Mouse (Mus musculus): ENCODE data around the gene Drd4. TPM values are rescaled to one million over a fixed set of nuclear protein-coding genes. Genes with fewer than 3 reads are reported as not detected.

The Drd4 gene
- polyA plus RNA-seq, 1 experiment = not detected

DNA sequence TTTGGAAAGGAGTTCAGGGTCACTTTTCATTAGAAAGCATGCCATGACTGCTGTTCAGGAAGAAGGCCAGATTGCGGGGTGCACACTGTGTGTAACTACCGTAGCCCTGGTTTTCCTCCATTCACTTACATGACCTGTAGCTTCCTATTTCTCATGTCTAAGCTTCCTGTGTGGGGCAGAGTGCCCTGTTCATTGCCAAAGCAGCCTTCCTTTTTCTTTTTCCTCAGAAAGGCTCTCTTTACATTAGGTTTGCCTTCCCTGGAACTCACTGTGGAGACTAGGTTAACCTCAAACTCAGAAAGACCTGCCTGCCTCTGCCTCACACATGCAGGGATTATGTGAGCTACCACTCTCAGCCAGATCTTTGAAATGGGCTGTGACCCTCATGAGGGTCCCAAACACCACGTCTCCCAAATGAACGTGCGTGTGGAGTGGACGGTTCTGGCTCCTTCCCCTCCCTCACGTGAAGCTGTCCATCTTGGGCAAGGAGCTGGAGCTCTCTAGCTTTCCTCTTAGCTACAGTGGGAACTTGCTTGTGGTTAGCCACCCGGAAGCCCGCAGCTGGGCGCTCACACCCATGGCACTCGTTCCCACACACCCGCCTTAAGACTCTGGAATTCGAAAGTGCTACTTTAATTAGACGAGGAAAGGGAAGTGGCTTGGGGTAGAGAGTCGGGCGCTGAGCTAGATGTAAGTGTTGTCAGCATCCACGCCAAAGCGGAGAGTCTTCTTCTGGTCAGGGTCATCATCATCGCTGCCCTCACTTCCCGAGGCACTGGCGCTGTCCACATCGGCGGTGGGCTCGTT, 23.1 kb upstream of the Drd4 start:
- Histone ChIP-seq H3K4me1 (ENCODE audit: control insufficient read depth, insufficient read depth, low read length) (no peaks in the 10 kb centered on the region; the same call in 1 of the 2 replicates), H3K4me3 (ENCODE audit: insufficient read depth, low read length) (no peak overlapping the region), H3K27ac (ENCODE audit: insufficient read depth, low read length) (no peak overlapping the region)
- TF ChIP-seq POLR2A (IDR thresholded peaks at IDR 0.05; ENCODE audit: low read depth, low read length) (no peak), CTCF (IDR thresholded peaks at IDR 0.05; ENCODE audit: borderline replicate concordance, insufficient read depth, low read length) (no peak)

DNA sequence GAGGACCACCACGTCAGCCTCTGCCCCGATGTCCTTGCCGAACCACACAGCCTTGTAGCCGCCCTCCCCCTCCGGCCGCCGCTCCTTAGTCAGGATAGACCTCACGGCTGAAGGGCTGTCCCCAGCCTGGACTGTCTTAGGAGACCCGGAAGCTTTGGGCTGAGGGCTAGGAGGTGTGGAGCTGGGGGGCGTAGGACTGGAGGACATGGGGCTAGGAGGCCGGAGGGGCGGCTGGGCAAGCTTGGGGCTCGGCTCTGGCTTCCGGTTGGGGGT, 22.6 kb upstream of the Drd4 start:
- Histone ChIP-seq H3K27ac (ENCODE audit: insufficient read depth, low read length) (no peak overlapping the region), H3K4me1 (ENCODE audit: control insufficient read depth, insufficient read depth, low read length) (no peaks in the 10 kb centered on the region; the same call in 1 of the 2 replicates), H3K4me3 (ENCODE audit: insufficient read depth, low read length) (no peak overlapping the region)
- TF ChIP-seq POLR2A (IDR thresholded peaks at IDR 0.05; ENCODE audit: low read depth, low read length) (no peak), CTCF (IDR thresholded peaks at IDR 0.05; ENCODE audit: borderline replicate concordance, insufficient read depth, low read length) (no peak)

DNA sequence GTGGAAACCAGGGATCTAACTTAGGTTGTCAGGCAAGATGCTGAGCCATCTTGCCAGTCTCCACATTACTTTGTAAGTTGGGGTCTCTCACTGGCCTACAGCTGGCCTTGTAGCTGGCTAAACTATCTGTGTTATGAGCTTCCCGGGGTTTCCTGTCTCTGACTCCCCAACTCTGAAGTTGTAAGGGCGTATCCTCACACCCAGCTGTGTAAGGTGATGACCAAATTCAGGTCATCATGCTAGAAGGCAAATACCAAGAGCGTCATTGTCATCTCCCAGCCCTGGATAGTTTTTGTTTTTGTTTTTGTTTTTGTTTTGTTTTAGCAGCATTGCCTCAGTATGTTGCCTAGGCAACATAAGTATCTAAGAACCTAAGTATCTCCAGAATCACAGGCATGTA, 21.2 kb upstream of the Drd4 start:
- Histone ChIP-seq H3K4me1 (ENCODE audit: control insufficient read depth, insufficient read depth, low read length) (no peaks in the 10 kb centered on the region; the same call in 1 of the 2 replicates), H3K4me3 (ENCODE audit: insufficient read depth, low read length) (no peak overlapping the region), H3K27ac (ENCODE audit: insufficient read depth, low read length) (no peak overlapping the region)
- no peak for TF ChIP-seq POLR2A (IDR thresholded peaks at IDR 0.05; ENCODE audit: low read depth, low read length)
- no peak for TF ChIP-seq CTCF (IDR thresholded peaks at IDR 0.05; ENCODE audit: borderline replicate concordance, insufficient read depth, low read length)

- TF ChIP-seq CTCF (IDR thresholded peaks at IDR 0.05; ENCODE audit: borderline replicate concordance, insufficient read depth, low read length) = no peak
- no peak for TF ChIP-seq POLR2A (IDR thresholded peaks at IDR 0.05; ENCODE audit: low read depth, low read length)
- Histone ChIP-seq H3K4me3 (ENCODE audit: insufficient read depth, low read length) (no peak overlapping the region), H3K27ac (ENCODE audit: insufficient read depth, low read length) (no peak overlapping the region)
Measured at GRCm38 (mm10) chr7:141275356-141275755, 16.4 kb upstream of the Drd4 start.

DNA sequence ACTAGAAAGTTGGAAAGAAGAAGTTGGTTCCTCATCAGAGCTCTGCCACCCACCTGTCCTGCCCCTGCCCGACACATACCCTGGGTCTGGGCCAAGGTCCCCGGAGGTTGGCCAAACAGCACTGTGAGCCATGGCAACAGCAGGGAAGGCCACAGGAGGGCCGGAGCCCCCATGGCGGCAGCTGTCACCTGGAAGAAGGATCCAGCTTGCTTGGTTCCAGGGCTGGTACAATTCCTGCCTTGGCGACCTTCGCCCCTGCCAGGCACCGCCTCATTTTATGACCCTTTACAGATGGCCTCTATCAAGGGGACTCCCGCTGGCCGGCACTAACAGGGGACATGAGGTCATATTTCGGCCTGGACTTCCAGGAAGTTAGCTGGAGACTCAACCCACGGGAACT, 15.3 kb upstream of the Drd4 start, which contains the start of gene Cdhr5:
Cdhr5 (minus strand) TSS at position 241 of the 400 bp plus-strand sequence.
- Histone ChIP-seq H3K27ac (ENCODE audit: insufficient read depth, low read length) (no peak within 1 kb of the TSS), H3K4me3 (ENCODE audit: insufficient read depth, low read length) (no peak within 1 kb of the TSS), H3K4me1 (ENCODE audit: control insufficient read depth, insufficient read depth, low read length) (no peaks in the 10 kb centered on the region)
- TF ChIP-seq CTCF (IDR thresholded peaks at IDR 0.05; ENCODE audit: borderline replicate concordance, insufficient read depth, low read length) (no peak), POLR2A (IDR thresholded peaks at IDR 0.05; ENCODE audit: low read depth, low read length) (no peak)

More at GRCm38 (mm10) chr7:141275356-141275755, 16.4 kb upstream of the Drd4 start:
- H3K4me1 ChIP-seq (ENCODE audit: control insufficient read depth, insufficient read depth, low read length) = no peaks in the 10 kb centered on the region

DNA sequence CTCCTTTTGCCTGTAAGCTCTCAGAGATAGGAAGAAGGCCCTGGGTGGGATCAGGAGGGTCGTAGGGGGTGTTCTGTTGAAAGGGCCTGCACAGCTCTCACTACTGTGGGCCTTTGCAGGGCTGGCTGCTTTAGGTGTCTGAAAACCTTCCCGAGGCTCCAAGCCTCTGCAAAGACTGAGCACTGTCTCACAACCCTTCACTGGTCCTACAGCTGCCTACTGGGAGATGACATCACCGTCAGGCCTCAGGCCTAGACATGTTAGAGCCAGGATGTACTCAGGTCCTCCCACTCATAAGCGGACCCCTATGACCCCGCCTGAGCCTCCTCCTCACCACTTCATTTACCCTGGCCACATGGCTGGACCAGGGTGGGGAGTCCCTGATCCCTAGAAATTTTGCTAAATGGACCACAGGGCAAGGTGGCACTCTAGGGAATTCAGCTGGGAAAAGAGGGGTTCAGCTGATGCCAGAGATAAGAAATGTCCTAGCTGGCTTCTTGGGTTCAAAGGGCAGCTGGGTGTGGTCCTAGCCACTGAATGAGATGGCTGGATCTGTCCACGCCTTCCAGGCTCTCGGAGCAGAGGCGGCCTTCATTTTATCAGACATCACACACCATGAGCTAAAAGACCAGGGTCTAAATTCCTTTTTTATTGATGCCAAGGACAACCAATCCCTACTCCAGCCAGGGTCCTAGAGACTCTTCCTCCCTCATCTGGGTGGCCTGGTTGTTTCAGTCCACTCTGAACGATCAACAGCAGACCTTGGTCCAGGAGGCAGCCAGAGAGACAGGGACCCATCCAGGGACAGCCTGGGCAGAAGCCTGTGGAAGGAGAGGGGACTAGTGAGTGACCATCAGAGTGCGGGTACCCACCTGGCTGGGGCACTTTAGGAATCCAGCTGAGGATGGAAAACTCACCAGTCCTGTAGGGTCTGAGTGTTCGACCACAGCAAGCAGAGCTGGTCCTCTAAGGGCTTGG, 13.8 kb upstream of the Drd4 start:
- H3K4me1 ChIP-seq (ENCODE audit: control insufficient read depth, insufficient read depth, low read length) = no peaks in the 10 kb centered on the region
- H3K27ac ChIP-seq (ENCODE audit: insufficient read depth, low read length) = no peak overlapping the region
- no peak overlapping the region for H3K4me3 ChIP-seq (ENCODE audit: insufficient read depth, low read length)
- TF ChIP-seq CTCF (IDR thresholded peaks at IDR 0.05; ENCODE audit: borderline replicate concordance, insufficient read depth, low read length) (no peak), POLR2A (IDR thresholded peaks at IDR 0.05; ENCODE audit: low read depth, low read length) (no peak)

DNA sequence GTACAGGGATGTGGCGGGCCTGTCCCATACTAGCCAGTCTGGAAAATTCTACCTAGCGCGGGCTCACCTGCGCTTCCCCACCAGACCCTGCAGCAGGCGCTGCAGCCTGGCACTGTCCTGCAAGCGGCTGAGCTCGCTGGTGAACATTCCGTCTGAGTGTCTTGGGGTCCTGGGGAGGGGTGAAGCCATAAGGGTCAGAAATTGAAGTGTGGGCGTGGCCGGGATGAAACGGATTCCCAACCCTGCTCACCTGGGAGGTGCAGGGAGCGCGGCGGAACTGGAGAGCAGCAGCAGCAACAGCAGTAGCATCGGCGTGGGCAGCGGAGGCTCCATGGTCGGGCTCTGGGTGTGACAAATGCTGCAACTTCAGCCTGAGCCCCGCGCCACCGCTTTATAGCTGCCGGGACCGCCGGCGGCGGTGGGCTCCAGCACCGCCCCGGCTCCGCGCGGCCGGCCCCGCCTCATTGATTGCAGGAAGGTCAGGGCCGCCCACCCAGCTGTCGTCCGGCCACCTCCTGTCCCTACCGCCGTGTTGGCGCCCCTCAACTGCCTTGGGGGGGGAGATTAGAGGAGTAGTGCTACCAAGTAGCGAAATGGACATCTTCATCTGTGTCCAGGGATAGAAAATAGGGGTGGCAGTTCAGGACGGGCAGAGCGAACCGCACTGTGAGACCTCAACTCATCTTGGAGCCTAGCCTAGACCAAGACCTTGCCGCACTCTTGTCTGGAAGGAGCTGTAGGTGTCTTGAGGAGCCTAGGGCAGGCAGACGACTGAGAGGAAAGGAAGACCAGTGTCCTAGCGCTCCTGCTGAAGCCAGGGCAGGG, 12.8 kb upstream of the Drd4 start, which contains the start of gene Sct:
Sct (minus strand) TSS at position 368 of the 825 bp plus-strand sequence.
- Histone ChIP-seq H3K4me3 (ENCODE audit: insufficient read depth, low read length) (no peak within 1 kb of the TSS), H3K27ac (ENCODE audit: insufficient read depth, low read length) (no peak within 1 kb of the TSS), H3K4me1 (ENCODE audit: control insufficient read depth, insufficient read depth, low read length) (no peaks in the 10 kb centered on the region)
- TF ChIP-seq POLR2A (IDR thresholded peaks at IDR 0.05; ENCODE audit: low read depth, low read length) (no peak), CTCF (IDR thresholded peaks at IDR 0.05; ENCODE audit: borderline replicate concordance, insufficient read depth, low read length) (0 out of 2 replicates have a peak, but pooled peaks have one; percentile 28)

GRCm38 (mm10) chr7:141281442-141281841, 10.4 kb upstream of the Drd4 start:
- no peak for TF ChIP-seq CTCF (IDR thresholded peaks at IDR 0.05; ENCODE audit: borderline replicate concordance, insufficient read depth, low read length)
- TF ChIP-seq POLR2A (IDR thresholded peaks at IDR 0.05; ENCODE audit: low read depth, low read length) = no peak
- no peaks in the 10 kb centered on the region for H3K4me1 ChIP-seq (ENCODE audit: control insufficient read depth, insufficient read depth, low read length)
- H3K27ac ChIP-seq (ENCODE audit: insufficient read depth, low read length) = no peak overlapping the region
- no peak overlapping the region for H3K4me3 ChIP-seq (ENCODE audit: insufficient read depth, low read length)

DNA sequence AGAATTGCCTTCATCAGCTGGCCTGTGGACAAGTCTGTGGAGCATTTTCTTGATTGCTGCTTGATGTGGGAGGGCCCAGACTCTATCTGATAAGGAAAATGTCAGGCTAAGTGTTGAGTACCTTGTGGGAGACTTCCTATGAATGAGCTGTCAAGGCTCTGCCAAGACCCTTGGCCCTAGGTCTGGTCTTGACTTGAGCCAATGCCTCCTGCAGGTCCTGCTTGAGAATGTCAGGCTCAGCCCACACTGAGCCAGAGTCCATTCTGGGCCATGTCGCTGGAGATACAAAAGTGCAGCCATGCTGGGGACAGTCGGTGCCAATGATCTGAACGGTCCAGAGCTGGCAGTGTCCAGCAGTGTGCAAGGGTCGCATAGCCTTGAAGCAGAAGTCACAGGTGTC, 9.1 kb upstream of the Drd4 start:
- H3K4me1 ChIP-seq (ENCODE audit: control insufficient read depth, insufficient read depth, low read length) = no peaks in the 10 kb centered on the region
- H3K27ac ChIP-seq (ENCODE audit: insufficient read depth, low read length) = no peak overlapping the region
- TF ChIP-seq CTCF (IDR thresholded peaks at IDR 0.05; ENCODE audit: borderline replicate concordance, insufficient read depth, low read length) (no peak), POLR2A (IDR thresholded peaks at IDR 0.05; ENCODE audit: low read depth, low read length) (no peak)
- H3K4me3 ChIP-seq (ENCODE audit: insufficient read depth, low read length) = no peak overlapping the region
